ENCODE assay signal across 31 mouse cellular contexts in genomic region chr6:83635329-83635728, GRCm38 (mm10). TPM values are rescaled to one million over a fixed set of nuclear protein-coding genes. Genes with fewer than 3 reads are reported as not detected.
DNase-seq lines count a peak whose midpoint lies in the region; ATAC-seq and TF ChIP-seq lines count a peak whose summit lies in the region.
"Had no signal": no experiment of that assay in that cellular context is flagged by ENCODE, and none has a peak within 500 bp of the region (broad histone marks: within the 10 kb centered on the region; RNA-seq: fewer than 3 reads in every experiment).

No protein-coding gene starts in this region.

- 0 out of 2 replicates have a peak, but pooled peaks have one; percentile 0 for TF ChIP-seq CTCF in cerebellum, adult 2 months (IDR thresholded peaks at IDR 0.05; ENCODE audit: borderline replicate concordance, insufficient read depth, low read depth, low read length)
- TF ChIP-seq CTCF in liver, adult 2 months (IDR thresholded peaks at IDR 0.05; ENCODE audit: low read depth, low read length): no peak
- TF ChIP-seq CTCF in liver, postnatal 0 days (IDR thresholded peaks at IDR 0.05; ENCODE audit: low read depth): no peak
- TF ChIP-seq CTCF in testis, adult 2 months (IDR thresholded peaks at IDR 0.05; ENCODE audit: control insufficient read depth, insufficient read depth, insufficient replicate concordance, low read depth, low read length): peak; percentile 63; the same call in 1 of the 2 replicates

- no peak overlapping the region for H3K4me2 ChIP-seq in liver, postnatal 0 days (ENCODE audit: low read depth, low read length)
- H3K4me2 ChIP-seq: embryonic facial prominence, embryonic 13.5 days; embryonic facial prominence, embryonic 15.5 days; forebrain, embryonic 12.5 days had no signal

- no peak for DNase-seq in cerebellum, adult 2 months
- no peak for DNase-seq in cerebellum, adult 9-10 months
- no peak for DNase-seq in liver, adult 2 months (ENCODE audit: extremely low read depth, low read depth, low spot score)
- no peak for DNase-seq in liver, postnatal 0 days
- no peak for DNase-seq in testis, postnatal 14 days (ENCODE audit: low spot score)
- DNase-seq in ZHBTc4 (ENCODE audit: low read depth, low spot score): peak; percentile 3
- DNase-seq: adrenal gland, adult 2 months; adrenal gland, postnatal 10 days; adrenal gland, postnatal 25 days; B cell, adult 2 months; cerebellum, adult 11 months; cerebellum, adult 18-20 months; cerebellum, adult 9-11 months; cerebellum, postnatal 14 days; cerebellum, postnatal 36 days; embryo, embryonic 11 days had no signal

- H3K27ac ChIP-seq in cerebellum, adult 2 months (ENCODE audit: insufficient read depth, low read length): no peak overlapping the region
- peak overlapping the region; percentile 47 for H3K27ac ChIP-seq in liver, adult 2 months (replicated peaks; ENCODE audit: insufficient read depth, low read depth, low read length)
- no peak overlapping the region for H3K27ac ChIP-seq in liver, postnatal 0 days (ENCODE audit: low read depth)
- H3K27ac ChIP-seq in testis, adult 2 months (ENCODE audit: control insufficient read depth, insufficient read depth, low read depth, low read length): no peak overlapping the region
- H3K27ac ChIP-seq: embryonic facial prominence, embryonic 13.5 days; embryonic facial prominence, embryonic 15.5 days; forebrain, embryonic 10.5 days; forebrain, embryonic 12.5 days had no signal

- TF ChIP-seq EP300 in liver, postnatal 0 days (IDR thresholded peaks at IDR 0.05; ENCODE audit: low read depth): no peak

- no peak overlapping the region for H3K4me3 ChIP-seq in cerebellum, adult 2 months (replicated peaks; ENCODE audit: insufficient read depth, low read depth, low read length)
- H3K4me3 ChIP-seq in liver, adult 2 months (ENCODE audit: insufficient read depth, low read depth, low read length): no peak overlapping the region
- H3K4me3 ChIP-seq in liver, postnatal 0 days (ENCODE audit: low read depth, low read length): no peak overlapping the region
- H3K4me3 ChIP-seq in testis, adult 2 months (ENCODE audit: control insufficient read depth, low read depth, low read length): no peak overlapping the region
- H3K4me3 ChIP-seq: embryonic facial prominence, embryonic 13.5 days; embryonic facial prominence, embryonic 15.5 days; erythroblast, embryonic 14.5 days; forebrain, embryonic 10.5 days; forebrain, embryonic 12.5 days had no signal

- no peak for ATAC-seq in liver, postnatal 0 days
- no peak for ATAC-seq in inflammation-experienced regulatory T-cells, adult 6 months
- ATAC-seq: CD4-positive, CD25-positive, alpha-beta regulatory T cell, adult 4 months; forebrain, embryonic 14.5 days; forebrain, embryonic 16.5 days; Patski had no signal

- H3K36me3 ChIP-seq in liver, adult 2 months (ENCODE audit: control insufficient read depth, insufficient read depth, low read length): no peaks in the 10 kb centered on the region
- no peaks in the 10 kb centered on the region for H3K36me3 ChIP-seq in liver, postnatal 0 days (replicated peaks; ENCODE audit: insufficient read depth, low read length)
- no peaks in the 10 kb centered on the region for H3K36me3 ChIP-seq in testis, adult 2 months (ENCODE audit: control insufficient read depth, insufficient read depth, low read length)
- H3K36me3 ChIP-seq: embryonic facial prominence, embryonic 13.5 days; embryonic facial prominence, embryonic 15.5 days; forebrain, embryonic 10.5 days; forebrain, embryonic 12.5 days had no signal

- H3K79me2 ChIP-seq in liver, adult 2 months (ENCODE audit: control insufficient read depth, insufficient read depth, low read length): no peaks in the 10 kb centered on the region

- H3K9ac ChIP-seq in liver, adult 2 months (ENCODE audit: low read depth, low read length): no peak overlapping the region
- no peak overlapping the region for H3K9ac ChIP-seq in liver, postnatal 0 days (replicated peaks)
- H3K9ac ChIP-seq: embryonic facial prominence, embryonic 13.5 days; embryonic facial prominence, embryonic 15.5 days; forebrain, embryonic 12.5 days had no signal

- WGBS in cerebellum, adult 2 months: 77% methylated on average over 1 of the region's 1 CpGs
- 87% methylated on average over 1 of the region's 1 CpGs for WGBS in liver, adult 2 months
- WGBS in liver, postnatal 0 days (ENCODE audit: insufficient replicate concordance): 57% methylated on average over 1 of the region's 1 CpGs

- no peaks in the 10 kb centered on the region for H3K27me3 ChIP-seq in cerebellum, adult 2 months (ENCODE audit: control insufficient read depth, insufficient read depth, low read length)
- no peaks in the 10 kb centered on the region for H3K27me3 ChIP-seq in liver, adult 2 months (ENCODE audit: control insufficient read depth, insufficient read depth, low read length)
- H3K27me3 ChIP-seq in liver, postnatal 0 days (ENCODE audit: insufficient read depth, low read length): no peaks in the 10 kb centered on the region
- H3K27me3 ChIP-seq in testis, adult 2 months (ENCODE audit: control insufficient read depth, insufficient read depth, low read length): no peaks in the 10 kb centered on the region
- H3K27me3 ChIP-seq: embryonic facial prominence, embryonic 15.5 days had no signal

- TF ChIP-seq POLR2A in cerebellum, adult 2 months (IDR thresholded peaks at IDR 0.05; ENCODE audit: borderline replicate concordance, insufficient read depth, low read length): no peak
- TF ChIP-seq POLR2A in liver, adult 2 months (IDR thresholded peaks at IDR 0.05; ENCODE audit: extremely low read depth, insufficient read depth, low read length): no peak
- no peak for TF ChIP-seq POLR2A in testis, adult 2 months (IDR thresholded peaks at IDR 0.05; ENCODE audit: control insufficient read depth, low read depth, low read length)

- H3K4me1 ChIP-seq in cerebellum, adult 2 months (ENCODE audit: control insufficient read depth, insufficient read depth, low read length): no peaks in the 10 kb centered on the region
- no peaks in the 10 kb centered on the region for H3K4me1 ChIP-seq in liver, adult 2 months (ENCODE audit: control insufficient read depth, insufficient read depth, low read length)
- H3K4me1 ChIP-seq in liver, postnatal 0 days (ENCODE audit: insufficient read depth): no peaks in the 10 kb centered on the region
- no peaks in the 10 kb centered on the region for H3K4me1 ChIP-seq in testis, adult 2 months (ENCODE audit: control insufficient read depth, insufficient read depth, low read length)
- H3K4me1 ChIP-seq: embryonic facial prominence, embryonic 13.5 days; embryonic facial prominence, embryonic 15.5 days; forebrain, embryonic 10.5 days; forebrain, embryonic 12.5 days had no signal

- no peaks in the 10 kb centered on the region for H3K9me3 ChIP-seq in liver, postnatal 0 days (ENCODE audit: low read length)
- H3K9me3 ChIP-seq: embryonic facial prominence, embryonic 13.5 days; embryonic facial prominence, embryonic 15.5 days; forebrain, embryonic 10.5 days; forebrain, embryonic 12.5 days had no signal

RNA-seq across cellular contexts. Expression of gene Clec4f, which starts 20.7 kb away (rescaled TPM):
- polyA plus RNA-seq in cerebellum, adult 2 months (2012; rRNA removed): not detected in 2 replicates
- total RNA-seq in liver, adult 2 months (2014; rRNA removed): 116 and 171 TPM in 2 replicates
- polyA plus RNA-seq in liver, adult 2 months (2012; rRNA removed): 37.8 and 52.3 TPM in 2 replicates
- 72.5 and 75.0 TPM in 2 replicates for polyA plus RNA-seq in liver, postnatal 0 days (2015; fragmentation: Nextera tagmentation; extraction: Ambion mirVana)
- 0.14 TPM in 1 of 2 replicates, not detected in the other for polyA plus RNA-seq in testis, adult 2 months (2012; rRNA removed)
- polyA plus RNA-seq in inflammation-experienced regulatory T-cells, adult 6 months (2017; shearing (Covaris generic)): not detected
- total RNA-seq: adrenal gland, postnatal 25 days; CH12.LX; common myeloid progenitor, adult 5-6 weeks had no signal
- polyA plus RNA-seq: adrenal gland, adult 2 months; brain, embryonic 14.5 days; CD4-positive, CD25-positive, alpha-beta regulatory T cell, adult 4 months; embryonic facial prominence, embryonic 11.5 days; embryonic facial prominence, embryonic 13.5 days; embryonic facial prominence, embryonic 15.5 days; forebrain, embryonic 10.5 days; forebrain, embryonic 12.5 days; forebrain, embryonic 14.5 days; forebrain, embryonic 16.5 days; Patski had no signal

RNA-seq across cellular contexts. Expression of gene Cd207, which starts 42.3 kb away (rescaled TPM):
- polyA plus RNA-seq in cerebellum, adult 2 months (2012; rRNA removed): not detected in 2 replicates
- total RNA-seq in liver, adult 2 months (2014; rRNA removed): 3.4 and 3.7 TPM in 2 replicates
- polyA plus RNA-seq in liver, adult 2 months (2012; rRNA removed): 0.93 and 1.1 TPM in 2 replicates
- polyA plus RNA-seq in liver, postnatal 0 days (2015; fragmentation: Nextera tagmentation; extraction: Ambion mirVana): 1.3 and 1.6 TPM in 2 replicates
- polyA plus RNA-seq in testis, adult 2 months (2012; rRNA removed): not detected in 2 replicates
- not detected for polyA plus RNA-seq in inflammation-experienced regulatory T-cells, adult 6 months (2017; shearing (Covaris generic))
- total RNA-seq: adrenal gland, adult 2 months; adrenal gland, postnatal 25 days; CH12.LX; common myeloid progenitor, adult 5-6 weeks had no signal
- polyA plus RNA-seq: brain, embryonic 14.5 days; CD4-positive, CD25-positive, alpha-beta regulatory T cell, adult 4 months; embryonic facial prominence, embryonic 11.5 days; embryonic facial prominence, embryonic 13.5 days; embryonic facial prominence, embryonic 15.5 days; erythroblast, embryonic 14.5 days; forebrain, embryonic 10.5 days; forebrain, embryonic 12.5 days; forebrain, embryonic 14.5 days; forebrain, embryonic 16.5 days; Patski had no signal

Comparison
In these comparisons a context has a peak if more than half of its experiments do, and no peak if none do; other contexts are left out.
1. CTCF ChIP-seq: peak in cerebellum, adult 2 months (single experiment) and testis, adult 2 months (single experiment); none in liver, adult 2 months (single experiment) and liver, postnatal 0 days (single experiment).
2. RNA of gene Clec4f, which starts 20.7 kb away (polyA plus RNA-seq): 72.5 to 75.0 TPM in liver, postnatal 0 days and 37.8 to 52.3 TPM in liver, adult 2 months; 0.14 TPM in testis, adult 2 months, not detected in cerebellum, adult 2 months and not detected in inflammation-experienced regulatory T-cells, adult 6 months; every median in the first group is over 10 times any median in the second.